Mouse (Mus musculus) testis, adult 2 months (tissue): Measurements from ENCODE around the gene Tef.

Experiments
- CTCF ChIP-seq: fragments of 200-500 bp; IDR thresholded peaks from 2 replicates; pipeline ENCODE4 v1.5.1; 2012; ENCODE audit warnings: low read depth, mild to moderate bottlenecking, inconsistent platforms, low read length, moderate library complexity; ENCODE audit not compliant: control insufficient read depth, insufficient read depth, insufficient replicate concordance
- POLR2A ChIP-seq: fragments of 200-500 bp; IDR thresholded peaks from 2 replicates; pipeline ENCODE4 v1.6.1; 2012; ENCODE audit warnings: low read depth, mild to moderate bottlenecking, inconsistent platforms, low read length, moderate library complexity; ENCODE audit not compliant: control insufficient read depth

DNA sequence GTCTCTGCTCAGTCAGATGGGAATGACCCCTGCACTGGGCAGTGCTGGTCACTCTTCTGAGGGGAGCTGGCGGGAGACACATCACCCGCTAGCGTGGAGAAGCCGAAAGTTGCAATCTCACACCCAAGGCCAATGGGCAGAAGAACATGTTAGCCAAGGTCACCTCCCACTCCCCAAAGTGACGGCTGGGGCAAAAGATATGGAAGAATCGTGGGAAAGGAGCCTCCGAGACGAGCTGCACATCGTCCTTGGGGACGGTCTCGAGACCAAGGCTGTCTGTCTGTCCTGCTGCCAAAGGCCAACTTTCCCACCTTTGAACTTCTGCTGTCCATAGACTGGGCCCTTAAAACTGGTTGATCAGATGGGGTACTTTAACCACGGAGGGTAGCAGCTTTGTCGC is 14.7 kb upstream of the Tef start:
- TF ChIP-seq POLR2A (no peak), CTCF (no peak)
